In genomic region chr5:35943541-35943940, GRCm38 (mm10) we compare ENCODE assay signal across 13 mouse cellular contexts. TPM values are rescaled to one million over a fixed set of nuclear protein-coding genes. Genes with fewer than 3 reads are reported as not detected.
DNase-seq lines count a peak whose midpoint lies in the region; ATAC-seq and TF ChIP-seq lines count a peak whose summit lies in the region.
"Had no signal": no experiment of that assay in that cellular context is flagged by ENCODE, and none has a peak within 500 bp of the region (broad histone marks: within the 10 kb centered on the region; RNA-seq: fewer than 3 reads in every experiment).

No protein-coding gene starts in this region.

- no peaks in the 10 kb centered on the region for H3K9me3 ChIP-seq in heart, embryonic 15.5 days (replicated peaks)
- H3K9me3 ChIP-seq in stomach, postnatal 0 days (ENCODE audit: control insufficient read depth, low read length) = no peaks in the 10 kb centered on the region
- H3K9me3 ChIP-seq: embryonic facial prominence, embryonic 13.5 days; limb, embryonic 13.5 days; midbrain, embryonic 12.5 days had no signal

- TF ChIP-seq EP300 in stomach, postnatal 0 days (optimal IDR thresholded peaks at IDR 0.05) = no peak

- H3K9ac ChIP-seq in liver, adult 2 months (ENCODE audit: low read depth, low read length) = no peak overlapping the region
- no peak overlapping the region for H3K9ac ChIP-seq in heart, embryonic 15.5 days
- H3K9ac ChIP-seq in stomach, postnatal 0 days (ENCODE audit: low read length) = no peak overlapping the region
- H3K9ac ChIP-seq: embryonic facial prominence, embryonic 13.5 days; limb, embryonic 13.5 days; midbrain, embryonic 12.5 days had no signal

- no peaks in the 10 kb centered on the region for H3K27me3 ChIP-seq in liver, adult 2 months (ENCODE audit: control insufficient read depth, insufficient read depth, low read length)
- no peaks in the 10 kb centered on the region for H3K27me3 ChIP-seq in heart, embryonic 15.5 days
- H3K27me3 ChIP-seq in stomach, postnatal 0 days (ENCODE audit: control insufficient read depth, insufficient read depth, low read length) = no peaks in the 10 kb centered on the region
- H3K27me3 ChIP-seq: embryonic facial prominence, embryonic 13.5 days; limb, embryonic 13.5 days; midbrain, embryonic 12.5 days had no signal

- peak; percentile 9; the same call in 1 of the 2 replicates for ATAC-seq in heart, embryonic 15.5 days (replicated peaks; ENCODE audit: insufficient number of reproducible peaks, insufficient read depth, low FRiP score, low read depth)
- ATAC-seq in stomach, postnatal 0 days (ENCODE audit: low FRiP score, low TSS enrichment) = peak; percentile 79
- no peak for ATAC-seq in erythroid progenitor cell, adult 5-6 weeks (replicated peaks; ENCODE audit: low FRiP score, poor library complexity, severe bottlenecking)
- ATAC-seq: CD4-positive, CD25-positive, alpha-beta regulatory T cell, adult 4 months had no signal

- TF ChIP-seq POLR2A in liver, adult 2 months (IDR thresholded peaks at IDR 0.05; ENCODE audit: extremely low read depth, insufficient read depth, low read length) = no peak

- no peak overlapping the region for H3K4me2 ChIP-seq in heart, embryonic 15.5 days
- no peak overlapping the region for H3K4me2 ChIP-seq in stomach, postnatal 0 days (replicated peaks; ENCODE audit: low read depth)
- H3K4me2 ChIP-seq: embryonic facial prominence, embryonic 13.5 days; limb, embryonic 13.5 days; midbrain, embryonic 12.5 days had no signal

- no peaks in the 10 kb centered on the region for H3K36me3 ChIP-seq in liver, adult 2 months (ENCODE audit: control insufficient read depth, insufficient read depth, low read length)
- H3K36me3 ChIP-seq in heart, embryonic 15.5 days = peaks cover 16% of the 10 kb centered on the region; the same call in 1 of the 2 replicates
- H3K36me3 ChIP-seq in stomach, postnatal 0 days (ENCODE audit: control insufficient read depth, insufficient read depth, low read length) = peaks cover 3% of the 10 kb centered on the region; the same call in 1 of the 2 replicates

- no peak for TF ChIP-seq CTCF in liver, adult 2 months (IDR thresholded peaks at IDR 0.05; ENCODE audit: low read depth, low read length)
- TF ChIP-seq CTCF in stomach, postnatal 0 days (IDR thresholded peaks at IDR 0.05; ENCODE audit: low read depth) = 0 out of 2 replicates have a peak, but pooled peaks have one; percentile 13

- no peaks in the 10 kb centered on the region for H3K4me1 ChIP-seq in liver, adult 2 months (ENCODE audit: control insufficient read depth, insufficient read depth, low read length)
- peaks cover 80% of the 10 kb centered on the region for H3K4me1 ChIP-seq in heart, embryonic 15.5 days (replicated peaks)
- peaks cover 4% of the 10 kb centered on the region for H3K4me1 ChIP-seq in stomach, postnatal 0 days (replicated peaks; ENCODE audit: control insufficient read depth, insufficient read depth)

- DNase-seq in liver, adult 2 months (ENCODE audit: extremely low read depth, low read depth, low spot score) = peak; percentile 51
- no peak for DNase-seq in liver
- DNase-seq in kidney, postnatal 25 days = peak; percentile 29 to 52
- no peak for DNase-seq in stomach, postnatal 0 days (ENCODE audit: low spot score)
- DNase-seq in ovary, postnatal 10 days (ENCODE audit: low spot score) = no peak
- no peak for DNase-seq in layer of hippocampus, postnatal 36 days
- DNase-seq: cerebellum, adult 11 months had no signal

- H3K4me3 ChIP-seq in liver, adult 2 months (ENCODE audit: insufficient read depth, low read depth, low read length) = no peak overlapping the region
- no peak overlapping the region for H3K4me3 ChIP-seq in heart, embryonic 15.5 days
- no peak overlapping the region for H3K4me3 ChIP-seq in stomach, postnatal 0 days (ENCODE audit: low read depth, low read length)
- H3K4me3 ChIP-seq: embryonic facial prominence, embryonic 13.5 days; limb, embryonic 13.5 days; midbrain, embryonic 12.5 days had no signal

- peak overlapping the region; percentile 46 for H3K27ac ChIP-seq in liver, adult 2 months (replicated peaks; ENCODE audit: insufficient read depth, low read depth, low read length)
- H3K27ac ChIP-seq in heart, embryonic 15.5 days = peak overlapping the region; percentile 63
- H3K27ac ChIP-seq in stomach, postnatal 0 days (replicated peaks) = peak overlapping the region; percentile 85
- H3K27ac ChIP-seq: embryonic facial prominence, embryonic 13.5 days; limb, embryonic 13.5 days; midbrain, embryonic 12.5 days had no signal

- WGBS in liver, adult 2 months = 79% methylated on average over 5 of the region's 5 CpGs
- 58% methylated on average over 5 of the region's 5 CpGs for WGBS in heart, embryonic 15.5 days
- 37% methylated on average over 5 of the region's 5 CpGs for WGBS in stomach, postnatal 0 days

- H3K79me2 ChIP-seq in liver, adult 2 months (ENCODE audit: control insufficient read depth, insufficient read depth, low read length) = no peaks in the 10 kb centered on the region

RNA-seq across cellular contexts. Expression of gene Afap1, which starts 50.4 kb away (rescaled TPM):
- total RNA-seq in liver, adult 2 months (2014; rRNA removed) = 0.55 and 1.1 TPM in 2 replicates
- polyA plus RNA-seq in liver, adult 2 months (2012; rRNA removed) = 0.46 and 0.73 TPM in 2 replicates
- polyA plus RNA-seq in heart, embryonic 15.5 days (2015; fragmentation: Nextera tagmentation; extraction: Ambion mirVana) = 22.6 and 27.1 TPM in 2 replicates
- polyA plus RNA-seq in stomach, postnatal 0 days (2015; fragmentation: Nextera tagmentation; extraction: Ambion mirVana) = 9.3 and 9.4 TPM in 2 replicates
- total RNA-seq in erythroid progenitor cell, adult 5-6 weeks (2015; ENCODE audit: low replicate concordance) = 1.3 and 2.9 TPM in 2 replicates
- total RNA-seq in erythroid progenitor cell, adult 5-6 weeks (2017; ENCODE audit: low replicate concordance) = 0.90 and 1.9 TPM in 2 replicates
- 10 to 100 TPM; 29.1 to 30.0 TPM for total RNA-seq in layer of hippocampus, postnatal 36 days (2021)

Comparison
In these comparisons a context has a peak if more than half of its experiments do, and no peak if none do; other contexts are left out.
1. DNase-seq: peak in liver, adult 2 months (single experiment) and kidney, postnatal 25 days (2 of 2); none in liver (single experiment), stomach, postnatal 0 days (single experiment), ovary, postnatal 10 days (single experiment) and layer of hippocampus, postnatal 36 days (0 of 2).
2. RNA of gene Afap1, which starts 50.4 kb away (total RNA-seq): 29.1 to 30.0 TPM in layer of hippocampus, postnatal 36 days; 0.90 to 2.9 TPM in erythroid progenitor cell, adult 5-6 weeks and 0.55 to 1.1 TPM in liver, adult 2 months; every median in the first group is over 4 times any median in the second.
3. Peak in every context shown above with its lines, with median percentiles within 50 percentile points of each other: H3K27ac ChIP-seq.